Mouse (Mus musculus): ENCODE measurements around the gene Gm15294. TPM values are rescaled to one million over a fixed set of nuclear protein-coding genes. Genes with fewer than 3 reads are reported as not detected.

Gene Gm15294
- polyA plus RNA-seq (2012; rRNA removed) = not detected in 2 replicates

- no peak for DNase-seq (ENCODE audit: low read depth)
Measured at GRCm38 (mm10) chrX:141875135-141875534, at the start of gene Gm15294. Gene Gm15294, minus strand, starts transcription at chrX:141875235.

GRCm38 (mm10) chrX:141884336-141885048, 9.5 kb upstream of the Gm15294 start:
- no peak for DNase-seq (ENCODE audit: low read depth)

- no peak for DNase-seq (ENCODE audit: low read depth)
Measured at GRCm38 (mm10) chrX:141874024-141874423, 1.0 kb downstream of the Gm15294 start.

- no peak for DNase-seq (ENCODE audit: low read depth)
Measured at GRCm38 (mm10) chrX:141873597-141873996, 1.4 kb downstream of the Gm15294 start.

GRCm38 (mm10) chrX:141855684-141856396, 19.2 kb downstream of the Gm15294 start:
- DNase-seq (ENCODE audit: low read depth) = no peak

Other genes with a start within 250 kb of the Gm15294 start
- gene Irs4, start 150.0 kb downstream of the Gm15294 start, polyA plus RNA-seq (2012; rRNA removed) = 0.42 and 0.65 TPM in 2 replicates